11 mouse cellular contexts compared by ENCODE assay signal in the genomic region with DNA sequence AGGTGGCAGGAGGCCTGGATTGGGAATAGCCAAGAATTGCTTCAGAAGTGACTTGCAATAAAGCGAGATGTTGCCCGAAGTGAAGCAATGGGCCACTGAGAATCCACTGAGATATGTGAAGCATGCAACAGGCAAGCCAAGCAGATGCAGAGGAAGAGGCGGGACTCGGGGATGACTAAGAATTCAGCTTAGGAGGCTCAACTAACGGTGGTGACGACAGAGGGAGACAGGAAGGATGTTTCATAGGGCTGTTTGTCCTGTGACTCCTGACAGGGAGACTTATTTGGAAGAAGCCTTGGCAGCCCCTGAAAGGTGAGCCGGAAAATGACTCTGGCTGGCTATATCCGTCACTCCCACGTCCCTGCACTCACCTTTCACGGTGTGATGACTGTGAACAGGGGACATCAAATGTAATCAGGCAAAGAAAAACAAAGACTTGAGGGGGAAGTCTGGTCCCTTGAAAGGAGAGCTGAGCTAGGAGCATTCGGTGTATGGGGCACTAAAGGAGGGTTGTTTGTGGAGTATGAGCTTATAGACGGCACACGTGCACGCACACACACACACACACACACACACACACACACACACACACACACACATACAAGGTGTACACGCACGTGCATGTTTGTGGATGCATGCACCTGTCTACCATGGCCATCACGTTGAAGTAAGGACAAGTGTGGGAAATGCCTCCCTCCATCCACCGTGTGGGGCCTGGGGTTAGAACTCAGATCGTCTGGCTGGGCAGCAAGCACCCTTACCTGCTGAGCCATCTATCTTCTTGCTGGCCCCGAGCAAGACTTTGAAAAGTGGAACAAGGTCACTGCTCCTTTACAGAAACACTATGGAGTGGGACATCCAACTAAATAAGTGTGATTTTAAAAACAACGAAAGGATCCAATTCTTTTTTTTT. TPM values are rescaled to one million over a fixed set of nuclear protein-coding genes. Genes with fewer than 3 reads are reported as not detected.
A peak's percentile ranks its signal among the peaks of the same experiment; 100 is the strongest.
DNase-seq lines count a peak whose midpoint lies in the region; ATAC-seq lines count a peak whose summit lies in the region.
"Had no signal": no experiment of that assay in that cellular context is flagged by ENCODE, and none has a peak within 500 bp of the region (broad histone marks: within the 10 kb centered on the region; RNA-seq: fewer than 3 reads in every experiment).

No protein-coding gene starts in this region.

- H3K27ac ChIP-seq in kidney, embryonic 15.5 days = peak overlapping the region; percentile 79
- H3K27ac ChIP-seq in forebrain, embryonic 15.5 days (replicated peaks) = no peak overlapping the region
- H3K27ac ChIP-seq: heart, adult 2 months had no signal

- no peaks in the 10 kb centered on the region for H3K9me3 ChIP-seq in kidney, embryonic 15.5 days (replicated peaks)
- H3K9me3 ChIP-seq in forebrain, embryonic 15.5 days = no peaks in the 10 kb centered on the region

- no peak overlapping the region for H3K4me2 ChIP-seq in kidney, embryonic 15.5 days
- H3K4me2 ChIP-seq in forebrain, embryonic 15.5 days (replicated peaks) = no peak overlapping the region

- 48% methylated on average over 21 of the region's 21 CpGs for WGBS in kidney, embryonic 15.5 days
- 88% methylated on average over 21 of the region's 21 CpGs for WGBS in forebrain, embryonic 15.5 days

- peak; percentile 82 for ATAC-seq in kidney, embryonic 15.5 days (replicated peaks; ENCODE audit: low FRiP score)
- no peak for ATAC-seq in forebrain, embryonic 15.5 days (replicated peaks)

- no peak overlapping the region for H3K4me3 ChIP-seq in kidney, embryonic 15.5 days (replicated peaks)
- H3K4me3 ChIP-seq in forebrain, embryonic 15.5 days = no peak overlapping the region
- H3K4me3 ChIP-seq: heart, adult 2 months had no signal

- H3K4me1 ChIP-seq in kidney, embryonic 15.5 days = peaks cover 12% of the 10 kb centered on the region
- H3K4me1 ChIP-seq in forebrain, embryonic 15.5 days = no peaks in the 10 kb centered on the region

- peak; percentile 4 for DNase-seq in embryo, embryonic 9.5 days (ENCODE audit: extremely low spot score)
- no peak for DNase-seq in embryo, embryonic 11 days
- DNase-seq in 3T3-L1 (ENCODE audit: low read depth, low spot score) = peak; percentile 99
- peak; percentile 68 to 74 for DNase-seq in adrenal gland, postnatal 36 days
- DNase-seq in ovary, postnatal 14 days (ENCODE audit: low spot score) = no peak
- no peak for DNase-seq in right cerebral cortex, postnatal 36 days (ENCODE audit: low spot score in 2 of 2)
- DNase-seq: midbrain, embryonic 14.5 days had no signal

- no peaks in the 10 kb centered on the region for H3K27me3 ChIP-seq in kidney, embryonic 15.5 days
- no peaks in the 10 kb centered on the region for H3K27me3 ChIP-seq in forebrain, embryonic 15.5 days

- H3K36me3 ChIP-seq in kidney, embryonic 15.5 days = peaks cover 52% of the 10 kb centered on the region
- peaks cover 13% of the 10 kb centered on the region for H3K36me3 ChIP-seq in forebrain, embryonic 15.5 days

- H3K9ac ChIP-seq in kidney, embryonic 15.5 days = no peak overlapping the region
- no peak overlapping the region for H3K9ac ChIP-seq in forebrain, embryonic 15.5 days (replicated peaks)

RNA-seq across cellular contexts. Expression of gene Fam83c, which starts 44.6 kb away (rescaled TPM):
- total RNA-seq in adrenal gland, postnatal 36 days (2021) = not detected
- 0.15 and 0.19 TPM in 2 replicates for polyA plus RNA-seq in kidney, embryonic 15.5 days (2015; fragmentation: Nextera tagmentation; extraction: Ambion mirVana)
- polyA plus RNA-seq in forebrain, embryonic 15.5 days (2015; fragmentation: Nextera tagmentation; extraction: Ambion mirVana) = 0.57 and 0.61 TPM in 2 replicates
- total RNA-seq: heart, adult 2 months; liver, adult 2 months had no signal
- polyA plus RNA-seq: heart, adult 2 months; liver, adult 2 months had no signal

RNA-seq across cellular contexts. Expression of gene Uqcc1, which starts 50.9 kb away (rescaled TPM):
- total RNA-seq in adrenal gland, postnatal 36 days (2021) = 100 to 1,000 TPM; 103 to 126 TPM
- 66.6 and 81.7 TPM in 2 replicates for polyA plus RNA-seq in kidney, embryonic 15.5 days (2015; fragmentation: Nextera tagmentation; extraction: Ambion mirVana)
- 63.5 and 79.0 TPM in 2 replicates for polyA plus RNA-seq in forebrain, embryonic 15.5 days (2015; fragmentation: Nextera tagmentation; extraction: Ambion mirVana)

RNA-seq across cellular contexts. Expression of gene Eif6, which starts 52.5 kb away (rescaled TPM):
- total RNA-seq in adrenal gland, postnatal 36 days (2021) = 100 to 1,000 TPM; 158 to 163 TPM
- polyA plus RNA-seq in kidney, embryonic 15.5 days (2015; fragmentation: Nextera tagmentation; extraction: Ambion mirVana) = 204 and 210 TPM in 2 replicates
- polyA plus RNA-seq in forebrain, embryonic 15.5 days (2015; fragmentation: Nextera tagmentation; extraction: Ambion mirVana) = 159 and 160 TPM in 2 replicates

RNA-seq across cellular contexts. Expression of gene BC029722, which starts 60.0 kb away (rescaled TPM):
- 100 to 1,000 TPM; 185 to 198 TPM for total RNA-seq in adrenal gland, postnatal 36 days (2021)
- 14.5 and 18.1 TPM in 2 replicates for polyA plus RNA-seq in kidney, embryonic 15.5 days (2015; fragmentation: Nextera tagmentation; extraction: Ambion mirVana)
- 30.5 and 32.5 TPM in 2 replicates for polyA plus RNA-seq in forebrain, embryonic 15.5 days (2015; fragmentation: Nextera tagmentation; extraction: Ambion mirVana)

Comparison
In these comparisons a context has a peak if more than half of its experiments do, and no peak if none do; other contexts are left out.
1. DNase-seq: peak in embryo, embryonic 9.5 days (single experiment), 3T3-L1 (single experiment) and adrenal gland, postnatal 36 days (2 of 2); none in embryo, embryonic 11 days (single experiment), ovary, postnatal 14 days (single experiment) and right cerebral cortex, postnatal 36 days (0 of 2).